Mouse (Mus musculus) bone marrow, adult 2 months (tissue): ENCODE data around the gene Cpsf7.

Source experiments
- CTCF ChIP-seq: fragments of 200-500 bp; IDR thresholded peaks from 2 replicates; pipeline ENCODE4 v1.5.1; 2011; ENCODE audit warnings: low read length, control low read depth; ENCODE audit not compliant: control insufficient read depth, insufficient read depth
- POLR2A ChIP-seq: fragments of 200-500 bp; IDR thresholded peaks from 2 replicates; pipeline ENCODE4 v1.6.1; 2011; ENCODE audit warnings: low read depth, mild to moderate bottlenecking, control low read depth, low read length, borderline replicate concordance; ENCODE audit not compliant: control insufficient read depth

GRCm38 (mm10) chr19:10557001-10557400 is 31.9 kb downstream of the Cpsf7 start:
- no peak for TF ChIP-seq POLR2A
- no peak for TF ChIP-seq CTCF
